ENCODE assay signal across 8 mouse cellular contexts in genomic region chr9:4309351-4310085, GRCm38 (mm10). TPM values are rescaled to one million over a fixed set of nuclear protein-coding genes. Genes with fewer than 3 reads are reported as not detected.
DNase-seq lines count a peak whose midpoint lies in the region; ATAC-seq lines count a peak whose summit lies in the region.

TSS of gene Aasdhppt (minus strand) at chr9:4309471.
TSS of gene Kbtbd3 (plus strand) at chr9:4309833.

- peak; percentile 98 for ATAC-seq in hindbrain, embryonic 14.5 days (ENCODE audit: low FRiP score)

- no peaks in the 10 kb centered on the region for H3K36me3 ChIP-seq in hindbrain, embryonic 14.5 days (replicated peaks; ENCODE audit: control insufficient read depth, insufficient read depth)

- peak; percentile 100 for DNase-seq in R1 (ENCODE audit: low read depth, low spot score)
- peak; percentile 98 to 99 for DNase-seq in cerebellum, postnatal 25 days
- DNase-seq in frontal cortex, postnatal 25 days (ENCODE audit: low spot score in 2 of 2), result peak; percentile 96 to 98
- peak; percentile 99 for DNase-seq in hindbrain, embryonic 14.5 days (ENCODE audit: low spot score)
- peak; percentile 99 for DNase-seq in layer of hippocampus, postnatal 36 days
- peak; percentile 99 for DNase-seq in lung, postnatal 36 days
- DNase-seq in retina, postnatal 1 day, result peak; percentile 100
- peak; percentile 96 to 99 for DNase-seq in urinary bladder, adult 18-20 months (ENCODE audit: low spot score in 2 of 2)

- H3K4me2 ChIP-seq in hindbrain, embryonic 14.5 days (replicated peaks), result peak within 1 kb of the TSS; percentile 71

- H3K27ac ChIP-seq in hindbrain, embryonic 14.5 days, result peak within 1 kb of the TSS; percentile 91

- no peaks in the 10 kb centered on the region for H3K27me3 ChIP-seq in hindbrain, embryonic 14.5 days (ENCODE audit: control insufficient read depth, insufficient read depth, low read length)

- WGBS in hindbrain, embryonic 14.5 days, result under 1% methylated on average over 53 of the region's 53 CpGs

- no peaks in the 10 kb centered on the region for H3K9me3 ChIP-seq in hindbrain, embryonic 14.5 days (ENCODE audit: control insufficient read depth, low read length)

- H3K4me1 ChIP-seq in hindbrain, embryonic 14.5 days (replicated peaks; ENCODE audit: control insufficient read depth, insufficient read depth, low read length), result peaks cover 22% of the 10 kb centered on the region

- peak within 1 kb of the TSS; percentile 82 for H3K9ac ChIP-seq in hindbrain, embryonic 14.5 days

- H3K4me3 ChIP-seq in hindbrain, embryonic 14.5 days (replicated peaks; ENCODE audit: low read length), result peak within 1 kb of the TSS; percentile 62

RNA-seq across cellular contexts. Expression of gene Aasdhppt, which starts in this region (rescaled TPM):
- 34.0 and 36.4 TPM in 2 replicates for polyA plus RNA-seq in hindbrain, embryonic 14.5 days (2014; fragmentation: Nextera tagmentation; extraction: Ambion mirVana)
- total RNA-seq in layer of hippocampus, postnatal 36 days (2021), result 10 to 100 TPM; 27.5 to 28.3 TPM

RNA-seq across cellular contexts. Expression of gene Kbtbd3, which starts in this region (rescaled TPM):
- 13.3 and 14.0 TPM in 2 replicates for polyA plus RNA-seq in hindbrain, embryonic 14.5 days (2014; fragmentation: Nextera tagmentation; extraction: Ambion mirVana)
- total RNA-seq in layer of hippocampus, postnatal 36 days (2021), result 10 to 100 TPM; 11.7 to 13.2 TPM

Comparison
In these comparisons a context has a peak if more than half of its experiments do, and no peak if none do; other contexts are left out.
1. Peak in every context shown above with its lines: DNase-seq, ATAC-seq, H3K4me3 ChIP-seq and H3K27ac ChIP-seq.